Mouse (Mus musculus): ENCODE results near the gene Rbfox1.

The Rbfox1 gene

GRCm38 (mm10) chr16:7365878-7366277, 1480.7 kb downstream of the Rbfox1 start:
- no peak for DNase-seq (ENCODE audit: low read depth)

GRCm38 (mm10) chr16:7374146-7374545, 1489.0 kb downstream of the Rbfox1 start:
- DNase-seq (ENCODE audit: low read depth) = no peak

GRCm38 (mm10) chr16:7374674-7375073, 1489.5 kb downstream of the Rbfox1 start:
- no peak for DNase-seq (ENCODE audit: low read depth)

GRCm38 (mm10) chr16:7396101-7396500, 1510.9 kb downstream of the Rbfox1 start:
- no peak for DNase-seq (ENCODE audit: low read depth)

- no peak for DNase-seq (ENCODE audit: low read depth)
Measured at GRCm38 (mm10) chr16:7404766-7405492, 1519.8 kb downstream of the Rbfox1 start.

DNA sequence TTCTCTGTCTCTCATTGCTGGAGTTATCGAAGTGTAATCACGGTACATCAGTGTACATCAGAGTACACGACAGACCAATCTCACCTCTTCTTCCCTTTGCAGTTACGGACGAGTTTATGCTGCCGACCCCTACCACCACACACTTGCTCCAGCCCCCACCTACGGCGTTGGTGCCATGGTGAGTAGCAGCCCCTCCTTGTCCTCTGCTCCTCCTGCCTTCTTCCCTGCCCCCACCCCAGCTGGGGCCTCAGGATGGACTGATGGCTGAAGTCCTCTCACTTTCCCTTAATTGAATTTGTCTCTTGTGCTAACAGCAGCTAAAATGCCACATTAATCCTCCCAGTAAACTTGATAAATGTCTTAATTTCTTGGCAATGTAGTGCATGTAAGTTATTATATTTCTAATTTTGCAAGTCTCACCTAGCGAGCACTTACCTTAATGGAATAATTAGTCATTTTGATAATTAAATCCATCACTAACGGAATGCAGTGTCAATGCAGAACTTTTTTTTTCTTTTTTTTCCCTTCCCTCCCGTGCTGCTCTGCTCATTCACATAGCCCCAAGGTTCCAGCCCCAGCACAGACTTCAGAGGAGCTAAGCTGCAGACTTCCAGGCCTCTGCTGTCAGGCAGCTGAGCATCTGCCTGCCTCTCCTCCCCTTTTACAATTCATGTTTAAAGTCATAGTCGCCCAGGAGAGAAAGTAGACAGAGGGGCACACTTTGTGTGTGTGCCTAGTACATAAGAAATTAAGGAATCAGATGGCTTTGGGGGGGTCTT, 1522.9 kb downstream of the Rbfox1 start:
- no peak for DNase-seq (ENCODE audit: low read depth)

- DNase-seq (ENCODE audit: low read depth) = peak; percentile 12
Measured at GRCm38 (mm10) chr16:7419655-7420281, 1534.6 kb downstream of the Rbfox1 start.

- no peak for DNase-seq (ENCODE audit: low read depth)
Measured at GRCm38 (mm10) chr16:7425386-7426089, 1540.4 kb downstream of the Rbfox1 start.

- DNase-seq (ENCODE audit: low read depth) = no peak
Measured at GRCm38 (mm10) chr16:7433296-7433695, 1548.1 kb downstream of the Rbfox1 start.

DNA sequence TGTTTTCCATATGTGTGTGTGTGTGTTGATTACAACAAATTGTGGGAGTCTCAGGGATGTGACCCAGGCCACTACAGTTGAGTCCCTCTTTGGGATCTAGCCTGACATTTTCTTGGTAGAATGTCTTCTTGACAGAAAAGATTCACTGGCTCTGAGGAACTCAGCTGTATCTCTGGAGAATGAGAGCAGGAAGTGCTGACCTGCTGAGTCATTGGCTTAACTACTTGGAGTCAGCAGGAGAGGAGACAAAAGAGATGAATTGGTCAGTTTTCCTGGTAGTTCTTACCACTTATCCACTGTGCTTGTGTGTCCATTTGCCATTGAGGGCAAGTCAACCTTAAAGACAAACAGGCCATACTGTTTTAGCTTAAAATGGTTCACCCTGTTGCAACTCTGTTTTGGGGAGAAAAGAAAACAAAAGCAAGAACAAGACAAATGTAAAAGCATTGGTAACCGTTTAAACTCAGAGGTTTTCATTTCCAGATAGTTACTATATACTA, 1561.7 kb downstream of the Rbfox1 start:
- no peak for DNase-seq (ENCODE audit: low read depth)

DNA sequence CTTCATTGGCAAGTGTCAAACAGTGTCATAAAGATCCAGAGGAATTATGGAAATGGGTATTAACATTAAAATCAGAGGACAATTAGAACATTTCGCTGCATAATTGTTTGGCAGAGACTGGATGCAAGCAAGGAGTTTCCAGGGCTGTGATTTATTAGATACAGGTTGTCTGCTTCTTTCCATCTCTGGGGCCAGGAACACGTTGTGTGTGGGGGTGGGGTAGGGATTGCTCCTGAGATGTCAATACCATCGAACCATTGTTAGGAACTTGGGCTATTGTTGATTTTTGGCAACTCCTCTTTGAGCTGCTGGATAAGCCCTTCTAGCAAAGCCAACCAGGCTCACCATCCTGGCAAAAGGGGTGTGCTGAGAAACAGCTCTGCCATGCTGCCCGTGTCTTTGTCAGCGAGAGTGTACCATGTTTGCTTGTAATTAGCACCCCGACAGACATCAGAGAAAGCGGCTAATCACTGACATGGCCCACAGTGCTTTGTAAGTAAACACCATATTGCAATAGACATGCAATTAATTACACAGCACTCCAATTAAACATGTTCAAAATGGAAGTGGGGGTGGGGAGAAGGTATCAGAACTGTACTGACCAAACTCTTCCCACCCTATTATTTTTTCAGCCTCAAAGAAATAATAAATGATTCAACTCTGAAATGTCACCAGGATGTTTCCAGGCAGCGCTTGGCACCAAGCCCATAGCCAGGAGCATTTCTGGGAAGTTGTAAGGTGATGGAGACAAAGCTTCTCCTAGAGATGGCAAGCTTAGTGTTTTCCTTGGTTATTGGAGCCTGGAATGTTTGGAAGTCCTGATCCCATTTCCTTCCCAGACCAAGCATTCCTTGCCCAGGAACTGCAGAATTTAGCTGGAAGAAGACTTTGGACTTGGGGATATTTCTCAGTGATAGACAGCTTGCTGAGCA, 1562.8 kb downstream of the Rbfox1 start:
- DNase-seq (ENCODE audit: low read depth) = no peak

DNA sequence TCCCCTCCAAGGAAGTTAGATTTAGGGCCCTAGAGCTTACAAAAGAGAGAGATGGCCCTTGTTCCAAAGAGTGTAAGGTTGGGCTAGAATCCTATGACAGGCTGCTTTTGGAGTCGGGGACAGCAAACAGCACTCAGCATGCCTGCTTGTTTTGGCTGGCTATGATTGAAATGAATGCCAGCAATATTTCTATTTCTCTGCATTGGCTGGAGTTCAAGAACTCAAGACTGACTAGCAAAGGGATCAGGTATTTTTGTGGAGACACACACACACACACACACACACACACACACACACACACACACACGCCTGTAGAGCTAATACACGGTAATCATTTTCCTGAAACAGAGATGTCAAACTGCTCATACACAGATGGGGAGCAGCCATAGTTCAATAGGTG, 1566.0 kb downstream of the Rbfox1 start:
- no peak for DNase-seq (ENCODE audit: low read depth)

DNA sequence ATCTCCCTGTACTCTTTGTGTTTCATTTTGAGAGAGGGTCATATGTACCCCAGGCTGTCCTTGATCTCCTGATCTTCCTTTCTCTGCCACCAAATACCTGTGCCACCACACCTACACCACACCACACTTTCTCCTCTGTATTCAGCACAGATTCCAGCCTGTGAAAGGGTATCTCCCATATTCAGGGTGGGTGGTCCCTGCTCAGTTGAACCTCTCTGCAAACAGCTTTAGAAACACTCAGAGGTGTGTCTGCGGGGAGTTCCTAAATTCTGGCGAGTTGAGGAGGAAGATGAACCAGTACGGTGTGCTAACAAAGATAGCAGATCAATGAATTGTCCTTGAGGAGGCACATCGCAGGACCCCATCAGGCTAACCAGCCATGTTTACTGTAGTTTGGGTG, 1572.4 kb downstream of the Rbfox1 start:
- DNase-seq (ENCODE audit: low read depth) = no peak

All from induced T-regulatory cell, adult 2 months (primary cell).